Mouse (Mus musculus) kidney, adult 2 months (tissue): ENCODE measurements at regions not wholly inside any gene's neighbourhood (a gene's known extent, or its start where the extent isn't known, plus 50 kb on each side); places are given as distances from the start of the nearest gene placed in this dataset.

Source experiments
- CTCF ChIP-seq: fragments of 200-500 bp; conservative IDR thresholded peaks from 2 replicates; pipeline ENCODE4 v1.5.1; 2011; ENCODE audit warnings: low read depth, mild to moderate bottlenecking, control low read depth, low read length, moderate library complexity, mixed read lengths; ENCODE audit not compliant: insufficient read depth, insufficient read length
- POLR2A ChIP-seq: fragments of 200-500 bp; IDR thresholded peaks from one replicate; pipeline ENCODE4 v1.6.1; 2011; ENCODE audit warnings: low read depth, low read length, control low read depth

GRCm38 (mm10) chr13:84753751-84754500 lies 435.3 kb upstream of the Ccnh start:
- TF ChIP-seq CTCF (no peak), POLR2A (no peak)
